Mouse (Mus musculus): ENCODE data around the gene Gm6583.

Gene Gm6583

DNA sequence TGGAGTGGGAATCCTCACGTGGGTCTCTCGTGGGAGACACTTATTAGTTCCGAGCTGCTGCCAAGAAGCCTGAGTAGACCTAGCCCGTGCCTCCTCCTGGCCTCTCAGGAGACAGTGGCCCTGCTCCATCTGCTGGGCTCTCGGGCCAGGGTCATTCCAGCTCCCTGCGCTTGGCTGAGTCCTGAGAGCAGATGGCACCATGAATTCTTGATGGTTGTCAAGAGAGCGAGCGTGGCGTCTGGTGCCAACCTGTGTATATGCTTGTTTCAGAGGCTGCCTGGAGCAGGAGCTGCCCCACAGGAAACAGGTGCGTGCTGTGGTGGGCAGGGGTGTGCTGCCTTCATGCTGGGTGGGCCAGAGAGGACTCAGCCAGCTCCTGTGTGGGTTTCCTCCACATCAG lies 12.8 kb upstream of the Gm6583 start:
- intact Hi-C loops (cut with DNase I): loop anchor here (5.0 kb wide), 1 partner anchor 59 kb away; no protein-coding TSS in a partner anchor

DNA sequence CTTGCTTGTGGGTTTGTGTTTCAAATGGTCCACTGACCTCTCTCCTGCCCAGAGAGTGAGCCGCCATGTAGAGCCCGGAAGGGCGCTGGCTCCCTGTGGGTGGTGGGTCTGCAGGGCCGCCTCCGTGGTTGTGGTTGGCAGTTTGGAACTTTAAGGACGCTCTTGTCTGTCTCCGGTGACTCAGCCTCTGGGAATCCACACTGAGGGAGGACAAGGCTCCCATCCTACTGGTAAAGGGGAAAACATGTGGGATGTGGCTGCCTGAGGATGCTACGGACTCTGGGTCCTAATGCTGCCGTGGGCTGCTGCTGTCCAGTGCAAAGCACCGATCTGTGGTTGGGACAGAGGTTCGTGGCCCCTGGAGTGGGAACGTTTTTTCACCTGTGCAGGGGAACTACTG lies 12.1 kb upstream of the Gm6583 start:
- intact Hi-C loops (cut with DNase I): loop anchor here (5.0 kb wide), 1 partner anchor 59 kb away; no protein-coding TSS in a partner anchor

DNA sequence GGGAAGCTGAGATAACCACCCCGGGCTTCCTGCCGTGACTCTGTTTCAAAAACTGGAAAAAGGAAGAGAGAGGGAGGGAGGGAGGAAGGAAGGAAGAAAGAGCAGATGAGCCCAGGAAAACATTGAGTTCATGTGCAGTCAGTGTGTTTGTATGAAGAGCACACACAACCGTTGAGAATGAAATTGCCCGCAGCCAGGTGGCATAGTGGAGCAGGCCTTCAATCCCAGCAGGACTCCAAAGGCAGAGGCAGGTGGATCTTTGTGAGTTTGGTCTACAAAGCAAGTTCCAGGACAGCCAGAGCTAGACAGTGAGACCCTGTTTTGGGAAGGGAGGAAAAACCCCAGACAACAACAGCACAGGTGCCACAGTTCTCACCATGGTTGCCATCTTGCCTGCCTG lies 11.5 kb upstream of the Gm6583 start:
- intact Hi-C loops (cut with DNase I): loop anchor here (5.0 kb wide), 1 partner anchor 60 kb away; no protein-coding TSS in a partner anchor

DNA sequence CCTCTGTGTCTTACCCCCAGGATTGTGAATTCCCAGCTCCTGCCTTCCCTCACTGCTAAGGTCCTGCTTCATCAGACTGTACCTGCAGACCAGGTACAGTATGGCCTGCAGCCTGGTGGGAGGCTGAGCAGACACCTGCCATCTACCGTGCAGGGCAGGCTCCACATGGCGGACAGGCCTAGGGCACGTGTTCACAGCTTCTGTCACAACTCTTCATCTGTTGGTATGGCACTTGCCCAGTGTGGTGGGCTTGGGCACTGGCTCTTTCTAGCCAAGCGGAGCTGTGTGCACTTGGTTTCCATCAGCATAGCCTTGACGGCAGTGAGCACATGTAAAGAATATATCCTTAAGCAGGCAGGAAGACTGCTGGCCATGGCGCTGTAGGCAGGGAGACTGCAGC lies 11.0 kb upstream of the Gm6583 start:
- intact Hi-C loops (cut with DNase I): loop anchor here (5.0 kb wide), 1 partner anchor 60 kb away; no protein-coding TSS in a partner anchor

DNA sequence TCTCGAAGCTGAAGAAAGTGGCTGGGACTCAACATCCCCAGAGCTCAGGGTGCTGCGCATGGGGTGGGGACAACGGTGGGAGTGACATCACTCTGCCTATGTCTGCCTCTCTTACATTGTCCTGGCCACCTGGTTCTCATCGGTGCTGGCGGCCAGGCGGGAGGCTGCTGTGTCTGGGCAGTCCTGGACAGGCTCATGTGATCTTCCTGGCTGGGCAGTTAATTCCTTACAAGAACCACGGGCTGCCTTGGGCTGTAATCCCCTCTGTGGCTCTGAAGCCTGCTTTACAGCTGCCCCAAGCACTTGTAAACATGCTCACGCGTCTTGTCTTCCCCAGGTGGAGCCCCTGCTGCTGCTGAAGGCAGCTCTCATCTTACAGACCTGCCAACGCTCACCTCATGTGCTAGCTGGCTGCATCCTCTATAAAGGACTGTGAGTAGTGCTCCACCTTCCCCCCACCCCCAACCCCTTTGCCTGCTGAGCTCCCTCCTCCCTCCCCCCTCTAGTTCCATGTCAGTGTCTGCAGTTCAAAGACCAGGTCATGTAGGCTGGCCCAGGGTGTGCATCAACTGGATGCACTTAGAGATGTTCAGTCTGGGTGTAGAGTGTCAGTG lies 8.5 kb upstream of the Gm6583 start:
- intact Hi-C loops (cut with DNase I): no loop called here

DNA sequence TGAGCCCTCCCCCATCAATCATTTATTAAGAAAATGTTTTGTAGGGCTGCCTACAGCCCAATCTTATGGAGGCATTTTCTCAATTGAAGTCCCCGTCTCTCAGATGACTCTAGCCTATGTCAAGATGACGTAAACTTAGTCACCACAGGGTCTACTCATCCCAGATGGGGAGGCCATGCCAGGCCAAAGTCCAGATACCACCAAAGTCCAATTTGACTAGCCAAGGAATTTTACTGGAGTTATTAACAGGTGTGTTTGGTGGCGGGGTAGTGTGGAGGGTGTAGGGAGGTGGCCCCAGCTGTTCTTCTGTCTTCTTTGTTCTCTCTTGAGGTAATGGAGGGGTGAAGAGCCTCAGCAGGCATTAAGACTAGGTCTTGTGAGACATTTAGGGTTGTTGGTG lies 4.2 kb upstream of the Gm6583 start:
- intact Hi-C loops (cut with DNase I): no loop called here

DNA sequence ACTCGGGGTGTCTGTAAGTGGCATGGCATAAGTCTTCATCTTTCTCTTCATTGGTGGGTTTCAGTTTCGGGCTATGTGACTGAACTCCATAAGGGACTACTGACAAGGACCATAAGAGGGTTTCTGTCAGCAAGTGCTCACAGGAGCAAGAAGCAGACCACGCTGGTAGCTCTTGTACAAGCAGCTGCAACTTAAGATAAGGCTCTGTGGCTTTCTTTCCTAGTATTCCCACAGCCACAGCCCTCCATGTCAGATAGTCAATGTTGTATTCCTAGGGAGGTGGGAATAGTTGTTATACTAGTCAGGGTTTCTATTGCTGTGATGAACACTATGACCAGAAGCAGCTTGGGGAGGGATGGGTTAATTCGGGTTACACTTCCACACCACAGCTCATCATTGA lies 3.7 kb upstream of the Gm6583 start:
- intact Hi-C loops (cut with DNase I): no loop called here

DNA sequence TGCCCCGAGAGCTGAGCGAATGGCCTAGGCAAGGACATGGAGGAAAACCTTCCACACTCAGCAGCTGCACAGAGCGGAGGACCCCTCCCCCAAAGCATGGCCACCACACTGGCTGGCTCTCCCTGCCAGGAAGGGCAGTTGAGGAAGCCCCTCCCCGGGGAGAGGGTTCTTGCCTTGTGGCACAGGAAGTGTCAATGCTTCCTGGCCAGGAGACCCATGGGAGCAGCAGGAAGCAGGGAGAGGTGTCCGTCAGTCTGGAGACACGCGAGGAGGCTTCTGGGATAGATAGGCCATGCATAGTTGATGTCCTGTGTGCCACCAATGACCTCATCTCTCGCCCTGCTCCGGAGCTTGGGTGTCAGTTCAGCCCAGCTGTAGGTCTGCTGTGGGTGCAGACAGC lies 489 bp upstream of the Gm6583 start:
- intact Hi-C loops (cut with DNase I): no loop called here

DNA sequence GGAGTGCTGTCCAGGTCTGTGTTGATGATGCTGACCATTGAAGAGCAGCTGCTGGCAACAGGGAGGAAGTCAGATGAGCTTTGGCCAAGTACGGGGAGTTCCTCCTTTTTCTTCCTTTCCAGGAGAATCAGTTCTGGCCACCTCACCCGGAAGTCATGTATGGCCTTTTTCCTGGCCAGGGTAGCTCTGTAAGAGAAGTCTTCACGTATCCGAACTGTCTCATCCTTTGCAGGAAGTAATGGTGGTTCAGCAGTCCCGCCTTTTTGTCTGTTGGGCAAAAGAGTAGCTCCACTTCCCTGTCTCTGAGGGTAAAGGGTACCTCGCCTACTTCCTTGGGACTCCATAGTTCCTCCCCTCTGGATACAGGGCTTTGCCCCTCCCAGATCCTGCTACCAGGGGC lies 340 bp downstream of the Gm6583 start:
- intact Hi-C loops (cut with DNase I): no loop called here

DNA sequence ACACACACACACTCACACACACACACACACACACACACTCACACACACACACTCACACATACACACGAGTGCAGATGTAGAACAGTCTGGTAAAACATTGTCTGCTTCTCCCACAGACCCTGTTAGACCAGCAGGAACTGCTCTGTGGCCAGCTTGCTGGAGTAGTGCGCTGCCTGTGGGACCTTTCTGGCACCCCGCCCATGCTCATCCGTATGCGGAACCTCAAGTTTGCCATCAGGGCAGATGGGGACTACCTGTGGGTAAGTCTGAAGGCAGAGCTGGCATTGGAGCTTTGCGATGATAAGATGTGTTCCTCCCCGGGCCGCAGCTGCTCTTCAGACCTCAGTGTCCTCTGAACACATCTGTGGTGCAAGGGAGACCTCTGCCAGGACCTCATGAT lies 6.7 kb downstream of the Gm6583 start:
- intact Hi-C loops (cut with DNase I): no loop called here

DNA sequence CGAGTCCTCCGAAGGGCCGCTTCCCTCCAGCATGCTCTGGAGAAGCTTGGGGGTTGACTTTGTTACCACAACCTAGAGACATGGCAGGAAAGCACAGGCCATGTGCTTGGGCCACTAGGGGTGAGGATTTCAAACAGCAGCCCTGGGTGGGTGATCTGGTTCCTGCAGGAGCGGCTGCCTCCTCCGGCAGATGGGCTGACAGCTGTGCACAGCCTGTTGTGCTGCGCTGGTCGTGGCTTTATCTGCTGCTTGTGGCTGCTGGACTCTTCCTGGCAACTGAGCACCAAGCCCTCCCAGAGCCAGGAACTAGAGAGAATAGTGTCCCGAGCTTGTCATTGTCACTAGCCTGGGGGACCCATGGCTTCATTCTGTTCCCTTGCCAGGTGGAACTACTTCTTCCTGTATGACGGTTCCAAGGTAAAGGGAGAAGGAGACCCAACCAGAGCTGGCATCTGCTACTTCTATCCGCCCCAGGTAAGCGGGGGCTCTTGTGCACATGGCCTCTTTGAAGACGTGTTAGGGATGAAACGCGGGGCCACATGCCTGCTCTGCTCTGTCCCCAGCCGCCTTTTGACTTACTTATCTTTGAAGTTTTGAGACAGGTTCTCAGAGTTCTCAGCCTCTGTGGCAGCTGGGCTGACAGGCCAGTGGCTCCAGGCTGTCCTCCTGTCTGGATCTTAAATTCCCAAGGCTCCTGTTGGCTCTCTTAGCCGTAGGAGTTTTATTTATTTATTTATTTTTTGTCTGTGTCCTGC lies 9.4 kb downstream of the Gm6583 start:
- intact Hi-C loops (cut with DNase I): no loop called here

DNA sequence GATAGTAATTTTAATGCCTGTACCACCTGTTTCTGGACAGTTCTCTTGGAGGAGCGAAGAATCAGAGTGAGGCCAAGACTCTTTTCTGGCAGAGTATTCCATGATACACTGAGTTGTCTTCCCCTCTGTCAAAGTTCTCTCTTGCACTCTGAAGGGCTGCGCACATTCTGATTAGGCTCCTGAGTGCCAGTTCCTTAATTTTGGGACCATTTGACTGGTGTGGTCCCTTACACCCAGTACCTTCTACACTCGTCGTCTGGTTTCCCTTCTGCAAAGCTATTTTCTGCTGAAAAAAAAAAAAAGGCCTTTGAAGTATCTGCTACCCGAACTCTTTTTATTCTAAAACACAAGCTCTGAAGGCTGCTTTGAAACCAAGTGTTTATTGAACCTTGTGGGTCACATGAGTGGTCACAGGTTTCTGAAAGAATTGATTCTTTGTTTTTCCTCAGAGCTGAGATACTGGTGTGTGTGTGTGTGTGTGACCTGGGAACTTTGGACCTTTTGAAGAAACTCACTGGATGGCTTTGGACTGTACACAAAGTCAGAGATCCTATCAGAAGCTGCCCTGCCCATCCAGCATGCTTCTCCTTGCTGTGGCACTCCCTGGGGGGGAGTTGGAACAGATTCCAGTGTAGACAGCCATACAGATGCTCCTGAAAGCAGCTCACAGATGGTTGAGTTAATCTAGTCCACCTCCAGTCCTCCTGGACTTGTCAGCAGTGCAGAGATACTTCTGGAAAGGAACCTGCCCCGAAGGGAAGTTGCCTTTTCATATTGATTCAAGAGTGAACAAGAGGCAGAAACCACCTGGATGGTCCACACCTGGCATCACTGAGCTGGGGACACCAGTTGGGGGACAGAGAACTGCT lies 11.5 kb downstream of the Gm6583 start:
- intact Hi-C loops (cut with DNase I): no loop called here

DNA sequence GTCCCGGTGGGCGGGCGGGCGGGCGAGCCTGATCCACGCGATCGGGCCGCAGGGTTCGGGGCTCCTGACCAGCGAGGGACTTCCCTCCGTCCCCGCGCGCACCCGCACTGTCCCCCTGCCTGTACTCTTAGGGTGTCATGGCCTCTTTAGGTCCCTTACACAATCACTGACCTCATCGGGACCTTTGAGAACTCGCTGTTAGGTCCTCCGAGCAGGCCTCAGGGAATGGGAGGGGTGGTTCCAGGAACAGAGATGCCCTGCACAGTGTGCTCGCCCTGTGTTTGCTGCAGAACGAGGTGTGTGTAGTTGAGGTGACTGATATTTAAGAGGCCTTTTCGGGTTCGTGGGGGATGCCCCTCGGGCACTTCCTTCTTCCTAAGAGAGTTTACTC lies 12.6 kb downstream of the Gm6583 start:
- intact Hi-C loops (cut with DNase I): no loop called here

DNA sequence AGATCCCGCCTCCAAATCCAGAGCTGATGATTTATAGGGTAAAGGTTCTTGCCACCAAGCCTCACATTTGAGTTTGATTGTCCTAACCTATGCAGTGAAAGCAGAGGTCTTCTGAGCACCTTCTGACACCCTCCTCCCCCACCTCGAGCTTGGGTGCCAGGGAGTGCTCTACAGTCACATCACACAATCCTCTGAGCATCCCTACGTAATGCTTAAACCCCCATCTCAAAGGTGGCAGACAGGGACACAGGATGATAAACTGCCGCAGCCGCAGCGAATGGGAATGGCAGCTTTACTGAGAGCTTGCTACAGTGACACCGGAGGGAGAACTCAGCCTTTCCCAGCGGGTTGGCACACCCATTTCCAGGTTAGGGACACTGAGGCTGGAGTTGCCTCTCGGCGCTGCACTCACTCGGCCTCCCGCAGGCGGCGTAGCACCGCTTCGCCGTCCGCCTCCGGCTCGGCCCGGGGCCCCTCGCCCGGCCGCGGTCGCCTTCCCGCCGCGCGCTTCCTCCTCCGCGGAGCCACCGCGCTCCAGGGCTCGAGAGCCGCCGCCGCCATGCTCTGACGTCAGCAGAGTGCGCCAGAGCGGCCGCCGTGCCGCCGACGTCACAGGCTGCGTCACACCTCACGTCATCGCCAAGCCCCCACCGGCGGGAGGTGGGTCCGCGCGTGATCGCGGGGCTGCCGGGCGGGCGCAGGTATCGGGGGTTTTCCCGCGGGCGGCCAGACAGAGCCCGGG lies 13.2 kb downstream of the Gm6583 start, which contains the start of the genes Srrd and Hps4:
TSS of gene Srrd (minus strand) at position 578 of the 742 bp plus-strand sequence.
TSS of gene Hps4 (plus strand) at position 621 of the 742 bp plus-strand sequence.
- intact Hi-C loops (cut with DNase I): no loop called here

DNA sequence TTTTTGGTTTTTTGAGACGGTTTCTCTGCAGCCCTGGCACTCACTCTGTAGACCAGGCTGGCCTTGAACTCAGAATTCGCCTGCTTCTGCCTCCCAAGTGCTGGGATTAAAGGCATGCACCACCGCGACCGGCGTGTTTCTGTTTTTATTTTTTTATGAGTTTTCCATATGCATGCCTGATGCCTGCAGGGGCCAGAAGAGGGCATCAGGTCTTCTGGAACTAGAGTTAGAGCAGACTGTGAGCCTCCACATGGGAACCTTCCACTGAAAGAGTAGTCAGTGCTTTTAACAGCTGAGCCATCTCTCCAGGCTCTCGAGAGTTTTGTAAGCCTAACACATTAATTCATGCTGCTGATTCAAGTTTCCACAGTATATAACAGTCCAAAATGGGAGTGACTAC lies 16.6 kb downstream of the Gm6583 start:
- intact Hi-C loops (cut with DNase I): loop anchor here (5.0 kb wide), 1 partner anchor 88 kb away; no protein-coding TSS in a partner anchor

DNA sequence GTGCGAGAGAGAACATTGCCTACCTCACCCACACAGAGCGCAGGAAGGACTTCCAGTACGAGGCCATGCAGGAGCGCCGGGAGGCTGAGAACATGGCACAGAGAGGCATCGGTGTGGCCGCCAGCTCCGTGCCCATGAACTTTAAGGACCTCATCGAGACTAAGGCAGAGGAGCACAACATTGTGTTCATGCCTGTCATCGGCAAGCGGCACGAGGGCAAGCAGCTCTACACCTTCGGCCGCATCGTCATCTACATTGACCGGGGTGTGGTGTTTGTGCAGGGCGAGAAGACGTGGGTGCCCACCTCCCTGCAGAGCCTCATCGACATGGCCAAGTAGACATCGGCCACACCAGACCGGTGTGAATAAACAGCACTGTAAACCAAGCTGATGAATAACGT lies 18.8 kb downstream of the Gm6583 start:
- intact Hi-C loops (cut with DNase I): loop anchor here (5.0 kb wide), 1 partner anchor 90 kb away; no protein-coding TSS in a partner anchor

DNA sequence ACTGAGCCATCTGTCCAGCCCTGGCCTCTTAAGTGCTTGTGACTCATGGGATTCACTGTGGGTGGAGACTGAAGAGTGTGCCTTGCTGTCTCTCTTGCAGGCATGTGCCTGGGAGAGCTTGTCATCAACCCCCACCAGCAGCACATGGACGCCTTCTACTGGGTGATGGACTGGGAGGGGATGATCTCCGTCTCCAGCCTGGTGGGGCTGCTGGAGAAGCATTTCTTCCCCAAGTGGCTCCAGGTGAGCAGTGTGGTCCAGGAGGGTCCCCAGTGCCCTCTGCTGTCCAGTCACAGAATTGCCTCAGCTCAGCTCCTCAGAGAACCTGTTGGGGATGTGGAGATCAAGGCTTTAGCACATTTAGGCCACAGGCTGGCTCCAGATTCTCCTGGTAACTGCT lies 20.4 kb downstream of the Gm6583 start:
- intact Hi-C loops (cut with DNase I): loop anchor here (1.0 to 5.0 kb wide), 2 partner anchors 92 to 95 kb away; no protein-coding TSS in a partner anchor

DNA sequence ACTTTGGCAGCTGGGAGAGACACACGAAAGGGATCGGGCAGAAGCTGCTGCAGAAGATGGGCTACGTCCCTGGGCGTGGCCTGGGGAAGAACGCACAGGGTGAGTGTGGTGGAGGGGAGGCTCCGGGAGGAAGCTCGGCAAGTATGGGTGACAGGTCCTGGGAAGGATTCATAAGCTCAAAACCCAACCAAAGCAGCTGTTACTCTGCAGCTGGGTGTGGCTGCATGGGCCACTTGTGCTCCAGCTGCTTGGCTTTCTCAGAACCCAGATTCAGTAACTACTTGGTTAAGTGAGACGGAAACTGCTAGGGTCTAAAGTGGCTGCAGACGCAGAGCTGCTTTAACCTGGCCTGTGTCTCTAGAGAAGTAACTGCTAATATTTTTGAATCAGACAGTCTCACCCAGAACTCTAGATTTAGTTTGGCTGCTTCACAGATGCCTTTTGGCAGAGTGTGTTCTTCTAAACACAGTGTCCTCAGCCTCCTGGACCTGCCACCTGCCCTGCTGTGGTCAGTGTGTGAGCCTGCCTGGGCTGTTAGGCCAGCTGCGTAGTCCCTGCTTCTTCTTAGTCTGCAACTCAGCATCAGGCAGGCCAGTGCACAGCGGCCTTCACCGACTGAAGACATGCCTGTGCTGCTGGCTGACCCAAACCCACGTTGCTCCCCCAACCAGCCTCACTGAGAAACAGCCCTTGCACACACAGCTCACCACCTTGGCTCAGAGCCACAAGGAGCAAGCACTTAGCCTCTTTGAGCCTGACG lies 25.8 kb downstream of the Gm6583 start:
- intact Hi-C loops (cut with DNase I): no loop called here

DNA sequence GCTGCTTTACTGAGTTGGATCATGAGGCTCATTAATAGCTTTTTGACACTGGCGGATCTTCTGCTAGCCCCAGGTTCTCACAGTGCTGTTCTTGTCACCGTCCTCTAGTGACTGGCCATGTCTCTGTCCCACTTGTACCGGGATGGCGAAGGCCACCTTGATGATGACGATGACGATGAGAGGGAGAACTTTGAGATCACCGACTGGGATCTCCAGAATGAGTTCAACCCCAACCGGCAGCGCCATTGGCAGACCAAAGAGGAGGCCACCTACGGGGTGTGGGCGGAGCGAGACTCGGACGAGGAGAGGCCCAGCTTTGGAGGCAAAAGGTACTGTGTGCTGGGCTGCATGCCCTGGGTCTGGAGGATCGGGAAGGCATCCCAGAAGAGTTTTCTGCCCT lies 28.0 kb downstream of the Gm6583 start:
- intact Hi-C loops (cut with DNase I): no loop called here

DNA sequence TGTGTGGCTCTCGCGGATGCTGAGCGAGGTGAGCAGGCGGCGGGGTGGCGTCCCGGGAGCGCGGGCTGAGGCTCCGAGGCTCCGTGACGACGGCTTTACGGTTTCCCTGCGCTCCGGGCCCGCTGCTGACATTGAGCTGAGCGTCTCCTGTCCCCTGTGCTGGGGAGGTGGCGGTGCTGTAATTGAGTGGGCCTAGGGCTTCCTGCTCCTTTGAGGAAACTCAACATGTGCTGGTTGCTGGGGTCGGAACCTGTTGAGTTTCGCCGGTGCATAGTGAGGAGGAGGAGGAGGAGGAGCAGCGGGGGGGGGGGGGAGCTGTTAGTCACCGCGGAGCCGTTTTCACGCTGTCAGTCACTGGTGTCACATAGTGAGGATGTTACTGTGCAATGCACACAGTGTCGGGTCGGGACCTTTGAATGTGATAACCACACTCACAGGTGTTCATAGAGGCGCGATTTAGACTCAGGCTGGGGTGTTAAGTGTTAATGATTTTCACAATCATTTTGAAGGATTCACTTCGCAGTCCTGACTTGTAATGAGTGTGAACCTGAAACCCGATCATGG lies 29.3 kb downstream of the Gm6583 start:
- intact Hi-C loops (cut with DNase I): no loop called here

Data from adrenal gland (tissue).